Mouse (Mus musculus) ES-Bruce4 (cell line): ENCODE data around the gene Pacs2.

Experiments
- CTCF ChIP-seq: IDR thresholded peaks from one replicate; pipeline ENCODE4 v1.8.1; 2011; ENCODE audit warnings: low read depth, low read length
- POLR2A ChIP-seq: IDR thresholded peaks from one replicate; pipeline ENCODE4 v1.8.1; 2011; ENCODE audit warnings: low read length; ENCODE audit not compliant: insufficient read depth

DNA sequence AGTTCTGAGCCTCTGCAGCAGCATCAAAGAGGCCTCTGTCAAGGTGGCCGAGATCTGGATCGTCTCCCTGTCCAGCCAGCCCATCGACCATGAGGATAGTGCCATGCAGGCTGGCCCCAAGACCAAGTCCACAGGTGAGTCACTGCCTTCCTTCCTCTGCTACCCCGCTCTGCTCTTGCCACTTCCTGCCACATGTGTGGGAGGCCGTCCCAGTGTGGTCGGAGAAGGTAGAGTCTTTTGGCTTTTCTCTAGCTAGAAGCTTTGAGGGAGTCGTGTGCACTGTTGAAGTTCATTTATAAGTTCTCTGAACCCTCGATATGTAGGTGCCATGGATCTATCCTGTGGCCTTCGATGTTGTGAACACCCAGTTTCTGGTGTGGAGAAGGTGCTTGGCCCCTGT is 35.5 kb downstream of the Pacs2 start:
- no peak for TF ChIP-seq POLR2A
- no peak for TF ChIP-seq CTCF
